Mouse (Mus musculus): ENCODE data around the gene Fam214b. TPM values are rescaled to one million over a fixed set of nuclear protein-coding genes. Genes with fewer than 3 reads are reported as not detected.
A peak's percentile ranks its signal among the peaks of the same experiment; 100 is the strongest.

Gene Fam214b
- 6.0 and 7.4 TPM in 2 replicates for polyA plus RNA-seq (2014; fragmentation: Nextera tagmentation; extraction: Ambion mirVana)

DNA sequence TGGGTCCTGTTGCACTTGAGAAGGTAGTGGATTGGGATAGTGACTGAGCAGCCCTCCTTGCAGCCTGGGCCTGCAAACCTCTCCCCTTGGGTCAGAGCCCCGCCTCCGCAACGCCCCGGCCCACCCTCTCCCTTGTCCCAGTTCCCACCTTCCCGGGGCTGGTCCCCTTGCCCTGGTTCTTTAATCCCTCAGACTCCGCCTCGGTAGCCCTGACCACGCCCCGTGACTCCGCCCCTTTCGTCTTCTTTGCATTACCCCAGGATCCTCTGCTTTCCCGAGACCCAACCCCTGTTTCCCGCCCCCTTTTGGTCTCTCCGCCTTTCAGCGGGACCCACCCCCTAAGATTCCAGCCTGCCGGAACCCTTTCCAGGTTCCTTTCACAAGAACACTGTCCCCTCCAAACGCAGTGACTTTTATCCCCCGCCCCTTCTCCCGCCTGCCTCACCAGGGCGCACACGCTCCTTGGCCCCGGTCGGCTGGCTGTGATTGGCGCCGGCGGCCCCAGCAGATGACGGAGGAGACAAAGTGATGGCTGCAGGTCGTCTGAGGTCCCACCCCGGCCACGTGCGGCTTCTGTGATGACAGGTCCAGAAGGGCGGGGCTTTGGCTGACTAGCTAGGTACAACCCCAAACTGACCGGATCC is at the start of gene Fam214b:
Gene Fam214b, minus strand, starts transcription at position 562 of the 644 bp plus-strand sequence.
- peaks cover 29% of the 10 kb centered on the region for H3K4me1 ChIP-seq (replicated peaks; ENCODE audit: control insufficient read depth, insufficient read depth, low read length)
- peak within 1 kb of the TSS; percentile 50 for H3K9ac ChIP-seq (ENCODE audit: low read depth, low read length)
- ATAC-seq (replicated peaks; ENCODE audit: low FRiP score) (peak; percentile 85), DNase-seq (ENCODE audit: low spot score) (peak; percentile 99)
- no peaks in the 10 kb centered on the region for H3K36me3 ChIP-seq (ENCODE audit: control insufficient read depth, insufficient read depth, low read length)
- no peaks in the 10 kb centered on the region for H3K27me3 ChIP-seq (replicated peaks; ENCODE audit: control insufficient read depth, insufficient read depth, low read length)
- under 1% methylated on average over 33 of the region's 33 CpGs for WGBS
- no peaks in the 10 kb centered on the region for H3K9me3 ChIP-seq (ENCODE audit: control insufficient read depth, low read length)
- H3K27ac ChIP-seq (ENCODE audit: low read depth, low read length), result no peak within 1 kb of the TSS
- peak within 1 kb of the TSS; percentile 51 for H3K4me3 ChIP-seq (ENCODE audit: low read depth, low read length)
- H3K4me2 ChIP-seq, result peak within 1 kb of the TSS; percentile 75

DNA sequence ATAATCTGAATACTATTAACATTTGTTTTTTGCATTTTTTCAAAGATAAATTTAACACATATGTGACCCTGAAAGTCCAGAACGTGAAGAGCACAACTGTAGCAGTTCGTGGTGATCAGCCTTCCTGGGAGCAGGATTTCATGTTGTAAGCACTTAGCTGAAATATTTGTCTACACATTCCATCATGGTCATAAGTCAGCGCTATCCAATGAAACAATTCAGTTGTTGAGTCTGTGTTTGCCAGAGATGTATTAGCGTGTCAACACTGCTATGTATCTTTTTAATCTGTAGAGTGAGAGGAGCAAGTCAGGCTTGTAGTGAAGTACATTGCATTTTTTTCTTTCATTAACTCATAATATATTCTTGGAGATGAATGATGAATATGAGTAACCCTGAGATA is 45.2 kb upstream of the Fam214b start:
- Histone ChIP-seq H3K9ac (ENCODE audit: low read depth, low read length) (no peak overlapping the region), H3K4me3 (ENCODE audit: low read depth, low read length) (no peak overlapping the region), H3K4me2 (no peak overlapping the region), H3K36me3 (ENCODE audit: control insufficient read depth, insufficient read depth, low read length) (no peaks in the 10 kb centered on the region), H3K27ac (ENCODE audit: low read depth, low read length) (no peak overlapping the region), H3K9me3 (ENCODE audit: control insufficient read depth, low read length) (no peaks in the 10 kb centered on the region), H3K27me3 (replicated peaks; ENCODE audit: control insufficient read depth, insufficient read depth, low read length) (no peaks in the 10 kb centered on the region), H3K4me1 (replicated peaks; ENCODE audit: control insufficient read depth, insufficient read depth, low read length) (no peaks in the 10 kb centered on the region)
- DNase-seq (ENCODE audit: low spot score) (no peak), ATAC-seq (replicated peaks; ENCODE audit: low FRiP score) (no peak)
- 82% methylated on average over 4 of the region's 4 CpGs for WGBS

DNA sequence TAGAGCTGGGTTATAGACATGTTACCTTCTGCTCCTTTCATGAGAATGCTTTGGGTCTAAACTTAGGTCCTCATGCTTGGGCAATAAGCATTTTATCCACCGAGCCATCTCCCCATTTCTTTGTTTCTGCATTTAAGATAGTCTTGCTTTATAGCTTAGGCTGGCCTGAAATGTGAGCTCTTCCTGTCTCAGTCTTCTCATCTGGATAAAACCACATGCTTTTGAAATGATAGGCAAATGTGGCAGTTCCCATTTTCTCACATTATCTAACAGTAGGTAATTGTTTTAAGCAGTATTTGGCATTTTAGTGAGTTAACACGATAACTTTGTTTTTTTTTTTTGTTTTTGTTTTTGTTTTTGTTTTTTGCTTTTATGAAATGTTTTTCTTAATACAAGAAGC is 43.9 kb upstream of the Fam214b start:
- Histone ChIP-seq H3K4me2 (no peak overlapping the region), H3K27me3 (replicated peaks; ENCODE audit: control insufficient read depth, insufficient read depth, low read length) (no peaks in the 10 kb centered on the region), H3K27ac (ENCODE audit: low read depth, low read length) (no peak overlapping the region), H3K36me3 (ENCODE audit: control insufficient read depth, insufficient read depth, low read length) (no peaks in the 10 kb centered on the region), H3K4me3 (ENCODE audit: low read depth, low read length) (no peak overlapping the region), H3K4me1 (replicated peaks; ENCODE audit: control insufficient read depth, insufficient read depth, low read length) (no peaks in the 10 kb centered on the region), H3K9ac (ENCODE audit: low read depth, low read length) (no peak overlapping the region), H3K9me3 (ENCODE audit: control insufficient read depth, low read length) (no peaks in the 10 kb centered on the region)
- no peak for DNase-seq (ENCODE audit: low spot score)
- ATAC-seq (replicated peaks; ENCODE audit: low FRiP score), result no peak
- 82% methylated on average over 2 of the region's 2 CpGs for WGBS

DNA sequence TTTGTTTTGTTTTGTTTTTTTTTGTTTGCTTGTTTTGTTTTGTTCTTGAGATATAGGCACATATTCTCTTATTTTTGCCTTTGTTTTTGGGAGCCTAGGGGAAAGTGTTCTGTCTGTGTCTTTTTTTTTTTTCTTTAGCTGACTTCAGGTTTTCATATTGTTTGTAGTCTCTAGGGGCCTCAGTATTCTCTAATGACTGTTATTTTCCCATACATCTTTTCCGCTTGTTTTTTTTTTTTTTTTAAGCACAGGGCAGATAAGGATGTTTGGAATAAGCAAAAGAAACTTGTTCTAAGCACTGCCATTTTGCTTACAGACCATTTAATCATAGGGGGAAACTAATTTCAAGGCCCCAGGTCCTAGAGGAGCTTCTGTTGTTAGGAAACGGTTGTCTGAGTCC is 36.4 kb upstream of the Fam214b start:
- Histone ChIP-seq H3K9ac (ENCODE audit: low read depth, low read length) (no peak overlapping the region), H3K4me1 (replicated peaks; ENCODE audit: control insufficient read depth, insufficient read depth, low read length) (no peaks in the 10 kb centered on the region), H3K4me3 (ENCODE audit: low read depth, low read length) (no peak overlapping the region), H3K36me3 (ENCODE audit: control insufficient read depth, insufficient read depth, low read length) (no peaks in the 10 kb centered on the region), H3K27ac (ENCODE audit: low read depth, low read length) (no peak overlapping the region), H3K27me3 (replicated peaks; ENCODE audit: control insufficient read depth, insufficient read depth, low read length) (no peaks in the 10 kb centered on the region), H3K9me3 (ENCODE audit: control insufficient read depth, low read length) (no peaks in the 10 kb centered on the region), H3K4me2 (no peak overlapping the region)
- 65% methylated on average over 2 of the region's 2 CpGs for WGBS
- no peak for DNase-seq (ENCODE audit: low spot score)
- ATAC-seq (replicated peaks; ENCODE audit: low FRiP score), result no peak

DNA sequence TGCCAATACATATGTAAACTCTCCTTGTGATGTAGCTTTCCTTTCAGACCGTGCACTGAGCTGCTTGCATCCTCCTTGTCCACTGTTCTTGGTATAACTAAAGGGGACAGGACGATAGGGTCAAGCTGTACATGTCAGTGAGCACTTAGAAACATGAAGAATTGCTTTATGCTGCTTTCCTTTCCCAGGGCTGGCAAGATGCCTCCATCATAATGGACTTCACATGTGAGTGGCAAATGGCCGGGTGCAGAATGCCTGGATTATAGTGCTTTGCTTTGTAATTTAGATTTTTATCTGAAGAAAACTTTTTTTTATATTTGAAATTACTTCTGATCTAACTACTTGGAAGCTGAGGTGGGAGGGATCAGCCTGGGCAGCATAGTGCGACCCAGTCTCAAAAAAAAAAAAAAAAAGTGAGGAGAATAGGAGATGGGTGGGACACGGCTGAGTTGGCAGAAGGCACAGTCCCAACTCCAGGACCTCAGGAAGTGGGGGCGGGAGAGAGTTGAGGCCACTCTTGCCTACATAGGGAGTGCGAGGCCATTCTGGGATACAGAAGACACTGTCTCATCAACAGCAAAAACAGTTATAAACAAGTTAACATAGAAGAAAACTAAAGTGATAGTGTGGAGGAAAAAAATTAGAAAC is 32.2 kb upstream of the Fam214b start:
- no peak for ATAC-seq (replicated peaks; ENCODE audit: low FRiP score)
- Histone ChIP-seq H3K9ac (ENCODE audit: low read depth, low read length) (no peak overlapping the region), H3K27ac (ENCODE audit: low read depth, low read length) (no peak overlapping the region), H3K4me3 (ENCODE audit: low read depth, low read length) (no peak overlapping the region), H3K9me3 (ENCODE audit: control insufficient read depth, low read length) (no peaks in the 10 kb centered on the region), H3K4me2 (no peak overlapping the region), H3K4me1 (replicated peaks; ENCODE audit: control insufficient read depth, insufficient read depth, low read length) (no peaks in the 10 kb centered on the region), H3K36me3 (ENCODE audit: control insufficient read depth, insufficient read depth, low read length) (no peaks in the 10 kb centered on the region), H3K27me3 (replicated peaks; ENCODE audit: control insufficient read depth, insufficient read depth, low read length) (no peaks in the 10 kb centered on the region)
- WGBS, result 61% methylated on average over 7 of the region's 7 CpGs
- DNase-seq (ENCODE audit: low spot score), result no peak

DNA sequence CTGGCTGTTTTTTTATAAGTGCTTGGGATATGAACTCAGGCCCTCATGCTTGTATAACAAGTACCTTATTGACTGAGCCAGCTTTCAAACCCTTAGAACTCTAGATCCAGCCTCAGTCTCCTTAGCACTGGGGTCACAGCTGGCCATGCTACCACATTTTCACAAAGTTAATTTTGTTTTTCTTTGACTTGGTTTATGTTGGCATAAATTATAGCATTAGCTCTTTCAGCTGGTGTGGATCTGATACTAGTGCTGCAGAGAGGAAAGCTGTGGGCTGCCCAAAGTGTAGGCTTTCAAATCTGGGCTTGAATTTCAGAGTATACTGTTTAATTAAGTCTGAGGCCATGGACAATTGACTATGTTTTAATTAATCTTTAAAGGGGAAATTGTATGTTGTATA is 28.9 kb upstream of the Fam214b start:
- H3K4me1 ChIP-seq (replicated peaks; ENCODE audit: control insufficient read depth, insufficient read depth, low read length), result no peaks in the 10 kb centered on the region
- DNase-seq (ENCODE audit: low spot score) (no peak), ATAC-seq (replicated peaks; ENCODE audit: low FRiP score) (no peak)
- H3K9me3 ChIP-seq (ENCODE audit: control insufficient read depth, low read length), result no peaks in the 10 kb centered on the region
- no peak overlapping the region for H3K27ac ChIP-seq (ENCODE audit: low read depth, low read length)
- no peaks in the 10 kb centered on the region for H3K27me3 ChIP-seq (replicated peaks; ENCODE audit: control insufficient read depth, insufficient read depth, low read length)
- H3K4me2 ChIP-seq, result no peak overlapping the region
- no peak overlapping the region for H3K9ac ChIP-seq (ENCODE audit: low read depth, low read length)
- no peaks in the 10 kb centered on the region for H3K36me3 ChIP-seq (ENCODE audit: control insufficient read depth, insufficient read depth, low read length)
- H3K4me3 ChIP-seq (ENCODE audit: low read depth, low read length), result no peak overlapping the region

DNA sequence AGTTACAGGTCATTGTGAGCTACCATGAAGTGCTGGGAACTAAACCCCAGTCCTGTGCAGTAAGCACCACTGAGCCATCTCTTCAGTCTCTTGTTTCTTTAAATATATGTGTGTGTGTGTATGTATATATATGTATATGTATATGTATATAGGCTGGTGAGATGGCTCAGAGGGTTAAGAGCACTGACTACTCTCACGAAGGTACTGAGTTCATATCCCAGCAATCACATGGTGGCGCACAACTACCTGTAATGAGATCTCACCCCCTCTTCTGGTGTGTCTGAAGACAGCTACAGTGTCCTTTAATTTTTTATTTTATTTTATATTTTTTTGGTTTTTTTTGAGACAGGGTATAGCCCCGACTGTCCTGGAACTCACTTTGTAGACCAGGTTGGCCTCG is 19.5 kb upstream of the Fam214b start:
- no peak for DNase-seq (ENCODE audit: low spot score)
- WGBS, result 86% methylated on average over 4 of the region's 4 CpGs
- no peak overlapping the region for H3K4me2 ChIP-seq

DNA sequence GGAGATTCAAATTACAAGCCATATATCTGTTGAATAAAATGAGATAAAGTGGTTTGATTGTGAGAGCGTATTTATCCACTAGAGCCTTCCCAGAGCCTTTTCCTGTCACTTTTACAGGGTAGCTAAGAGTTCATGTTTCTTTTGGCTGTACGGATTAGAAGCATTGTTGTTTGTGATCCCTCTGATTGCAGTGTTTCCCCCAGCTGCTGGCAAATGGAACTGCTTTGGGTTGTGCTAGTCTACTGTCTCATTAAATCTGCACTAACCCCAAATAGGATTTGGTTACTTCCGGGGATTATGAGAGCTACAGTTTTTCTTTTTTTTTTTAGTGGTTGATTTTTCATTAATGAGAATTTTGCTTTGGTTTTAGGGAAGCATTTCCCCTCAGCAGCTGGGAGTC is 14.3 kb upstream of the Fam214b start:
- H3K9me3 ChIP-seq (ENCODE audit: control insufficient read depth, low read length), result no peaks in the 10 kb centered on the region
- 58% methylated on average over 3 of the region's 3 CpGs for WGBS
- H3K4me2 ChIP-seq, result no peak overlapping the region
- peaks cover 20% of the 10 kb centered on the region for H3K27me3 ChIP-seq (replicated peaks; ENCODE audit: control insufficient read depth, insufficient read depth, low read length)
- H3K9ac ChIP-seq (ENCODE audit: low read depth, low read length), result no peak overlapping the region
- no peaks in the 10 kb centered on the region for H3K36me3 ChIP-seq (ENCODE audit: control insufficient read depth, insufficient read depth, low read length)
- DNase-seq (ENCODE audit: low spot score) (no peak), ATAC-seq (replicated peaks; ENCODE audit: low FRiP score) (no peak)
- no peak overlapping the region for H3K4me3 ChIP-seq (ENCODE audit: low read depth, low read length)
- no peak overlapping the region for H3K27ac ChIP-seq (ENCODE audit: low read depth, low read length)
- no peaks in the 10 kb centered on the region; the same call in 1 of the 2 replicates for H3K4me1 ChIP-seq (replicated peaks; ENCODE audit: control insufficient read depth, insufficient read depth, low read length)

More for the DNA sequence above, 19.5 kb upstream of the Fam214b start:
- ATAC-seq (replicated peaks; ENCODE audit: low FRiP score), result no peak
- Histone ChIP-seq H3K27ac (ENCODE audit: low read depth, low read length) (no peak overlapping the region), H3K4me1 (replicated peaks; ENCODE audit: control insufficient read depth, insufficient read depth, low read length) (no peaks in the 10 kb centered on the region), H3K36me3 (ENCODE audit: control insufficient read depth, insufficient read depth, low read length) (no peaks in the 10 kb centered on the region), H3K9ac (ENCODE audit: low read depth, low read length) (no peak overlapping the region), H3K27me3 (replicated peaks; ENCODE audit: control insufficient read depth, insufficient read depth, low read length) (peaks cover 8% of the 10 kb centered on the region; the same call in 1 of the 2 replicates), H3K4me3 (ENCODE audit: low read depth, low read length) (no peak overlapping the region), H3K9me3 (ENCODE audit: control insufficient read depth, low read length) (no peaks in the 10 kb centered on the region)

DNA sequence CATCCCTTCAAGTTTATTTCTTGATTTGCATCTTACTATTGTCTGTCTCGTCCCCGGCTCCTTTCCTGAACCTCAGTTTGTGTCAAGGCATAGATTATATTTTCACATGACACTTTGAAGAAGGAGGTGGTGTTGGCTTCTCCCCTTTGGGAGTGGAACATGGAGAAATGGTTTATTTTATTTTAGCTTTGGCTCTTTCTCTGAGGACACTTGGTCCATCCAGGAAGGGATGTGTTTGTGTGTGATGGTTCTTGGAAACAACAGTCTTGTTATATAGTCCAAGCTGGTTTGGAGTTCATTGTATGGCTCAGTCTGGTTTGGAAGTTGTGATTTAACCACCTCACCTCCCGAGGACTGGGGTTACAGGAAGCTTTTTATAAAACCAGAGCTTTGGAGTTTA is 13.7 kb upstream of the Fam214b start:
- no peak overlapping the region for H3K9ac ChIP-seq (ENCODE audit: low read depth, low read length)
- 37% methylated on average over 3 of the region's 3 CpGs for WGBS
- H3K27me3 ChIP-seq (replicated peaks; ENCODE audit: control insufficient read depth, insufficient read depth, low read length), result peaks cover 20% of the 10 kb centered on the region

More for the DNA sequence above, 13.7 kb upstream of the Fam214b start:
- Histone ChIP-seq H3K4me1 (replicated peaks; ENCODE audit: control insufficient read depth, insufficient read depth, low read length) (no peaks in the 10 kb centered on the region; the same call in 1 of the 2 replicates), H3K4me2 (peak overlapping the region; percentile 96), H3K27ac (ENCODE audit: low read depth, low read length) (no peak overlapping the region), H3K9me3 (ENCODE audit: control insufficient read depth, low read length) (no peaks in the 10 kb centered on the region), H3K36me3 (ENCODE audit: control insufficient read depth, insufficient read depth, low read length) (no peaks in the 10 kb centered on the region), H3K4me3 (ENCODE audit: low read depth, low read length) (peak overlapping the region; percentile 64)
- DNase-seq (ENCODE audit: low spot score), result no peak
- no peak for ATAC-seq (replicated peaks; ENCODE audit: low FRiP score)

Measured in liver, embryonic 11.5 days (tissue).